Mouse (Mus musculus): ENCODE measurements around the gene Wdr82.

GRCm38 (mm10) chr9:106225469-106226150 lies 54.9 kb downstream of the Wdr82 start:
- TF ChIP-seq CTCF (IDR thresholded peaks at IDR 0.05; ENCODE audit: extremely low read depth, insufficient read length, insufficient replicate concordance, low read depth, low read length) (no peak), POLR2A (IDR thresholded peaks at IDR 0.05; ENCODE audit: low read depth, low read length) (no peak)

Measured in small intestine, adult 2 months (tissue).